Mouse (Mus musculus) liver, embryonic 15.5 days (tissue): ENCODE results near the gene Ino80b. TPM values are rescaled to one million over a fixed set of nuclear protein-coding genes. Genes with fewer than 3 reads are reported as not detected.

Experiments
- ATAC-seq: fragments of 200-750 bp; cut with Nextera tagmentation; 2 replicates; pipeline ENCODE4 v1.8.0; 2017; ENCODE audit warnings: moderate number of reproducible peaks, mild to moderate bottlenecking, moderate library complexity; ENCODE audit not compliant: insufficient read depth
- H3K27ac ChIP-seq: fragments of 300-500 bp; sonication (generic); replicated peaks from 2 replicates; pipeline ENCODE4 v1.5.1; 2015; ENCODE audit warnings: mild to moderate bottlenecking, inconsistent platforms
- H3K27me3 ChIP-seq: fragments of 300-500 bp; sonication (generic); 2 replicates; pipeline ENCODE4 v1.6.1; 2015; ENCODE audit warnings: mild to moderate bottlenecking, inconsistent platforms
- H3K36me3 ChIP-seq: fragments of 300-500 bp; sonication (generic); replicated peaks from 2 replicates; pipeline ENCODE4 v1.6.1; 2015; ENCODE audit warnings: moderate library complexity, mild to moderate bottlenecking, inconsistent platforms
- H3K4me1 ChIP-seq: fragments of 300-500 bp; sonication (generic); replicated peaks from 2 replicates; pipeline ENCODE4 v1.6.1; 2015; ENCODE audit warnings: inconsistent platforms
- H3K4me2 ChIP-seq: fragments of 300-500 bp; sonication (generic); 2 replicates; pipeline ENCODE4 v1.6.1; 2015; ENCODE audit warnings: moderate library complexity, mild to moderate bottlenecking, inconsistent platforms
- H3K4me3 ChIP-seq: fragments of 300-500 bp; sonication (generic); replicated peaks from 2 replicates; pipeline ENCODE4 v1.5.1; 2015; ENCODE audit warnings: mild to moderate bottlenecking, inconsistent platforms
- H3K9ac ChIP-seq: fragments of 300-500 bp; sonication (generic); 2 replicates; pipeline ENCODE4 v1.6.1; 2015; ENCODE audit warnings: moderate library complexity, mild to moderate bottlenecking, inconsistent platforms
- H3K9me3 ChIP-seq: fragments of 300-500 bp; sonication (generic); replicated peaks from 2 replicates; pipeline ENCODE4 v1.6.1; 2016; ENCODE audit warnings: inconsistent platforms
- WGBS: fragments of 180-500 bp; shearing (Covaris S2); methylation state at CpG from one replicate; pipeline ENCODE4 v1.1.7; 2015; ENCODE audit warnings: mixed read lengths; ENCODE audit not compliant: insufficient replicate concordance; 5-methylcytosine and 5-hydroxymethylcytosine counted together
- polyA plus RNA-seq: library from polyadenylated mRNA; unstranded; fragments of >200 nt; fragmentation: Nextera tagmentation; extraction: Ambion mirVana; gene quantifications from 2 replicates; pipeline ENCODE4 v1.2.1, GENCODE M21; 2015

The Ino80b gene
- polyA plus RNA-seq, 1 experiment from 2014 or later, result 5.3 TPM

DNA sequence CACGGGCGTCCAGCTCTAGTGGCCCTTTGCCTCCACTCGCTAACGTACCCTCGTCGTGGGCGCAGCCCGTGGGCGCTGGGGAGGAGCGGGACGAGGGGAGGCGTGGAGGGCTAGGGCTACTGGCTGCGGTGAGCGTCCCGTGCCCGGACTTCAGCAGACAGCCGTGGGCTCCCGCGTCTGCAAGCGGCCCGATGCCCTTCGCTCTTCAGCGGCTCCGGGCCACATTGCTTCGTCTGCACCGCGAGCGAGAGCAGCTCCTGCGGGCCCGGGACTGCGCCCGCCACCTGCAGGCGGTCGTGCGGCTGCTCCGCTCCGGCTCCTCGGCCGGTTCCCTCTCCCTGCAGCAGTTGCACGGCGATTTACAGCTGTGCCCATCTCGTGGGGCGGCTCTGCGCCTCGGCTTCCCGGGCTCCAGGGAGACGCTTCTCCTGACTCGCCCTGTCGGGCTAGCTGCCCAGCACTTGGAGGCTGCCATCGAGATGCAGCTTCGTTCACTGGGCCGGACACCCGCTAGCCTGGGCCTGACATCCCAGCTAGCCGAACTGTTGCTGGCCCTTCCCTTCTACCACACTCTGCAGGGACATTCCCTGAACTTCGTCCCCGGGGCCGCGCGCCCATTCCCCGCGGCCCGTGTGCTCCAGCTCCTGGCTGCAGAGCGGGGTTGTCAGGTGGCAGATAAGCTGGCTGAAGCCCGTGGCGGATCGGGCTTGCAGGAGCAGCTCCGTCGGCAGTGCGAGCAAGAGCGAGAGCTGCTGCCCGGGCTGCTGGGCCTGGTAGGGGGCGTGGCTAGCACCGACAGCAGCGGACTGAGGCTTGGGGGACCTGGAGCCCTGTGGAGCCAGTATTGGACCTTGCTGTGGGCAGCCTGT, 23.3 kb downstream of the Ino80b start:
- peak overlapping the region; percentile 81 for H3K27ac ChIP-seq
- peaks cover 23% of the 10 kb centered on the region for H3K27me3 ChIP-seq
- ATAC-seq, result peak; percentile 76
- H3K9ac ChIP-seq, result peak overlapping the region; percentile 78
- peak overlapping the region; percentile 100 for H3K4me2 ChIP-seq
- H3K36me3 ChIP-seq, result peaks cover 15% of the 10 kb centered on the region; the same call in 1 of the 2 replicates
- no peaks in the 10 kb centered on the region for H3K9me3 ChIP-seq
- under 1% methylated on average over 74 of the region's 74 CpGs for WGBS
- peaks cover 29% of the 10 kb centered on the region for H3K4me1 ChIP-seq
- peak overlapping the region; percentile 73 for H3K4me3 ChIP-seq

DNA sequence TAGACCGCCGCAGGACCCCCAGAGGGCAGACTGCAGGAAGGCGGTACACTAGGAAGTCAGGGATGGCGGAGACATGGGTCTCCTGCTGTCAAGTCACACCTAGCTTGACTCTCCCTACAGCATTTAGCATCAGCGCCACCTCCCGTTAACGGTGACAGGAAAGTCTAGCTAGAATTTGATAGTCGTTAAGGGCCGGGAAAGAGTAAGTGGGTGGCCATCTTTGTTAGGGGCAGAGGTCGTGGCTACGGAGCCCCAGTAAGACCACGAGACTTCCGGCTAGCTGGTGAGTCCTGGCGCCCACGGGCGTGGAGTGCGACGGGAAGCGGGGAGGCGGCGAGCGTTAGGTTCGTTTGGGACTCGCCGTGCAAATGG, 23.9 kb downstream of the Ino80b start, which contains the start of the genes Ccdc142 and Gm42688:
TSS of gene Ccdc142 (plus strand) at position 286 of the 372 bp plus-strand sequence.
TSS of gene Gm42688 (plus strand) at position 302 of the 372 bp plus-strand sequence.
- 1% methylated on average over 25 of the region's 25 CpGs for WGBS

DNA sequence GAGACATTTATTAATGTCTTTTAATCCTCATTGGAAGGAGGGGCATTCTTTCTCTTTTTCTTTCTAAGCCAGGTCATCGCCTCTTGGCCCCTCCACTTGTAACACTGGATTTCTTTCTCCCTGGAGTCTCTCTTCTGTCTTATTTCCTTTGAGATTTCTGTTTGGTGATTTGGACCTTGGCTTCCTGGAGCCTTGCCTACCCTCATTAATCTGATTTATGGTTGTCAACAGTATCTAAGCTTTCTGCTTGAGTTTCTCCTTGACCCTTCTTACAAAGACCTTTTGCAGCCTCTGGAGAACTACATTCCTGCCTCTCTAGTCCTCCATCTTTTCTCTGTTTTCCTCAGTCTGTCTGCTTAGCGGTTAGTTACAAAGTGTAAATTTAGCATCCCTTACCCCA, 26.8 kb downstream of the Ino80b start:
- peaks cover 46% of the 10 kb centered on the region for H3K27me3 ChIP-seq
- H3K4me1 ChIP-seq, result peaks cover 26% of the 10 kb centered on the region
- H3K27ac ChIP-seq, result no peak overlapping the region
- H3K4me3 ChIP-seq, result no peak overlapping the region
- no peak overlapping the region for H3K4me2 ChIP-seq
- no peaks in the 10 kb centered on the region for H3K9me3 ChIP-seq
- no peak overlapping the region for H3K9ac ChIP-seq
- peaks cover 1% of the 10 kb centered on the region; the same call in 1 of the 2 replicates for H3K36me3 ChIP-seq
- WGBS, result 70% methylated on average over 2 of the region's 2 CpGs
- ATAC-seq, result no peak

More for the DNA sequence above, 23.9 kb downstream of the Ino80b start, which contains the start of the genes Ccdc142 and Gm42688:
- ATAC-seq, result peak; percentile 79
- peaks cover 29% of the 10 kb centered on the region for H3K4me1 ChIP-seq
- peak within 1 kb of the TSS; percentile 81 for H3K27ac ChIP-seq
- H3K4me2 ChIP-seq, result peak within 1 kb of the TSS; percentile 100
- peaks cover 11% of the 10 kb centered on the region; the same call in 1 of the 2 replicates for H3K36me3 ChIP-seq
- peak within 1 kb of the TSS; percentile 78 for H3K9ac ChIP-seq
- H3K9me3 ChIP-seq, result no peaks in the 10 kb centered on the region
- peak within 1 kb of the TSS; percentile 73 for H3K4me3 ChIP-seq
- peaks cover 26% of the 10 kb centered on the region for H3K27me3 ChIP-seq

DNA sequence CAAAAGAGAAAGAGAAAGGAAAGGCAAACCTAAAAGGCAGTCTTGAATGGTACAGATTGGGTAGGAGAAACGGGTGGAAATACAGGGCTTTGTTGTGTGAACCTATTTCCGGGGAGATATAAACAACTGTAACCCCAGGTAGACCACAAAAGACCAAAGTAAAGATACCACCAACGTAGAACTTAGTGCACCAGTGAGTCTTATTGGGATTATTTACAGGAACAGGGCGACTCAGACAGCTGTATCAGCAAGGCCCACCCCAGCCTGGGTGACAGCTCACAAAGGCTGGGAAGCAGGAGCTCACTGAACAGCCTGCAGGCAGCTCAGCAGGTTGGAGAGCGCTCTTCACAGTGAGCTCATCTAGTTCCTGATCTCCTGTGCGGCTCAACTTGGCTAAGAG, 29.3 kb downstream of the Ino80b start:
- Histone ChIP-seq H3K4me3 (no peak overlapping the region), H3K27me3 (peaks cover 67% of the 10 kb centered on the region), H3K4me1 (peaks cover 4% of the 10 kb centered on the region), H3K27ac (no peak overlapping the region), H3K9ac (no peak overlapping the region), H3K9me3 (no peaks in the 10 kb centered on the region), H3K4me2 (no peak overlapping the region), H3K36me3 (no peaks in the 10 kb centered on the region)
- 37% methylated on average over 6 of the region's 6 CpGs for WGBS
- no peak for ATAC-seq

DNA sequence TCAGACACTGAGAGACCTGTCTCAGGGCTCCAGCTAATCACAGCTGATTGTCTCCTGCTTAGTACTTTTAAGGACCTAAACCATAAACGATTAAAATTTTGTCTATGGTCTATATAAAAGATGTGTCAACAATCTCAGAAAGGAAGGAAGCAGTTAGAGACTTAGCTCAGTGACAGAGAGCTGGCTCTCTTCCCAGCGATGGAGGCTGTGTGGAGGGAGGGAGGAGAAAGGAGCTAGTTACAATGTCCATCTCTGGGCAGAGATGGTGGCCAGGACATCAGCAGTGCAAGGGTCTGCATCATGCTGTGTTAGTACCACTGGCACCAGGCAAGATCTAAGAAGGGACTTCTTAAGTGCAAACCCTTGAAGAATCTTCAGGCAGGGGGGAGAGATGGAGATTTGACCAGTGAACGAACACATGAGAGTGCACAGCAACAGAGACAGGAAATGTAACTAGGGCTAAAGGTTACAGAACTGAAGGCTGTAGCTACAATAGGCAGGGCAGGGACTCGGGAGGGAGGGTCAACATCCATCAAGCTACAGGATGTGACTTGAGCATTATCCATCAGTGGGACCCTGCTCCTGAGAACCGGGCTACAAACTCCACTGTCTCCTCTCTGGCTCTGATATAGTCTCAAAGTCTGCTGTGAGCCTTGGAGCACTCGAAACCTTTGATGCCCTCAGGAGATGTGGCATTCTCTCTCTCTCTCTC, 32.7 kb downstream of the Ino80b start:
- Histone ChIP-seq H3K27me3 (peaks cover 84% of the 10 kb centered on the region), H3K27ac (no peak overlapping the region), H3K36me3 (no peaks in the 10 kb centered on the region), H3K9ac (no peak overlapping the region), H3K4me1 (peaks cover 3% of the 10 kb centered on the region; the same call in 1 of the 2 replicates), H3K9me3 (no peaks in the 10 kb centered on the region), H3K4me2 (no peak overlapping the region), H3K4me3 (no peak overlapping the region)
- ATAC-seq, result no peak
- 15% methylated on average over 6 of the region's 6 CpGs for WGBS

DNA sequence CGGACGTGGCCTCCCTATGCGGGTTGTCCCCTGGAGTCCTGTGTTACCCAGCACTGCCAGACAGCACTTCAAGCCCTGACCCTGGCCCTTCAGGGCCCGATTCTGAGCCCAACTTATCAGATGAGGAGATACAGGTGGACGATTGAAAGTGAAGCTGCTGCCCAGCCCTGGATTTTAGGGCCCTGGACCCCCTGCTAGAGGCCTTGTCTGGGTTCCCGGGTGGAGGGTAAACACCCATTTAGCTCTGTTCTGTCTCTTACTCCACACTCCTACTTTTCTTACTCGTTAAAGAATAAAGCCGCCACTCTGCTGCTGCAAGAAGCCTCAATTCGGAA, 37.3 kb downstream of the Ino80b start:
- Histone ChIP-seq H3K9ac (no peak overlapping the region), H3K27ac (no peak overlapping the region), H3K9me3 (no peaks in the 10 kb centered on the region), H3K4me2 (peak overlapping the region; percentile 44; the same call in 1 of the 2 replicates), H3K4me3 (peak overlapping the region; percentile 17; the same call in 1 of the 2 replicates), H3K27me3 (peaks cover 98% of the 10 kb centered on the region), H3K36me3 (no peaks in the 10 kb centered on the region), H3K4me1 (peaks cover 12% of the 10 kb centered on the region; the same call in 1 of the 2 replicates)
- WGBS, result 16% methylated on average over 9 of the region's 9 CpGs
- no peak for ATAC-seq

DNA sequence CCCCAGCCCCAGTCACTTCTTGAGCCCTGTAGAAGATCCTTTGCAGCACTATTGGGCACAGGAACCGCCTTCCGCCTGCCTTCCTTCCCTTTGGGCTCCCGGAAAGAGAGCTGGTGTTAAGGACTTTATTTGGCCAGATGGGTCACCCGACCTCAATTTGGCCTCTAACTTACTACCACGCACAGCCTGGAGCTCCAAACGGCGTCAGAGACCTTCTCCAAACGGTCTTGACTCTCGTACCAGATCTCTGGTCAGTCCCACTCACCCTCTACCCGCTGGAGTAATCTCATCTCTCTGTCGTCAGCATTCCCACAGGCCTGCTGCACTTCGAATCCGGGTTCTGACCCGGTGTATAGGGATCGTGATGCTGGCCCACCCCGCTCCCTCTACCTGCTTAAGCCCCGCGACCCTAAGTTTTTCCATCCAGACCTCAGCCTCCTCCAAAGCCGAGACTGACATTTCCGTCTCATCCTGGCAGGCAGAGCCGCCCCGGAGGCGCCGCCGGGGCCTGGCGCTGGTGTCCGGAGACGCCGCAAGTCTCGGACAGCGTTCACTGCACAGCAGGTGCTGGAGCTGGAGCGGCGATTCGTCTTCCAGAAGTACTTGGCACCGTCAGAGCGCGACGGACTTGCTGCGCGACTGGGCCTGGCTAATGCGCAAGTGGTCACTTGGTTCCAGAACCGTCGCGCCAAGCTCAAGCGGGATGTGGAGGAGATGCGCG, 37.9 kb downstream of the Ino80b start:
- 4% methylated on average over 47 of the region's 47 CpGs for WGBS
- Histone ChIP-seq H3K9ac (no peak overlapping the region), H3K9me3 (no peaks in the 10 kb centered on the region), H3K4me3 (peak overlapping the region; percentile 17; the same call in 1 of the 2 replicates), H3K4me1 (peaks cover 12% of the 10 kb centered on the region; the same call in 1 of the 2 replicates), H3K4me2 (peak overlapping the region; percentile 44), H3K27me3 (peaks cover 98% of the 10 kb centered on the region), H3K27ac (no peak overlapping the region), H3K36me3 (no peaks in the 10 kb centered on the region)
- no peak for ATAC-seq

DNA sequence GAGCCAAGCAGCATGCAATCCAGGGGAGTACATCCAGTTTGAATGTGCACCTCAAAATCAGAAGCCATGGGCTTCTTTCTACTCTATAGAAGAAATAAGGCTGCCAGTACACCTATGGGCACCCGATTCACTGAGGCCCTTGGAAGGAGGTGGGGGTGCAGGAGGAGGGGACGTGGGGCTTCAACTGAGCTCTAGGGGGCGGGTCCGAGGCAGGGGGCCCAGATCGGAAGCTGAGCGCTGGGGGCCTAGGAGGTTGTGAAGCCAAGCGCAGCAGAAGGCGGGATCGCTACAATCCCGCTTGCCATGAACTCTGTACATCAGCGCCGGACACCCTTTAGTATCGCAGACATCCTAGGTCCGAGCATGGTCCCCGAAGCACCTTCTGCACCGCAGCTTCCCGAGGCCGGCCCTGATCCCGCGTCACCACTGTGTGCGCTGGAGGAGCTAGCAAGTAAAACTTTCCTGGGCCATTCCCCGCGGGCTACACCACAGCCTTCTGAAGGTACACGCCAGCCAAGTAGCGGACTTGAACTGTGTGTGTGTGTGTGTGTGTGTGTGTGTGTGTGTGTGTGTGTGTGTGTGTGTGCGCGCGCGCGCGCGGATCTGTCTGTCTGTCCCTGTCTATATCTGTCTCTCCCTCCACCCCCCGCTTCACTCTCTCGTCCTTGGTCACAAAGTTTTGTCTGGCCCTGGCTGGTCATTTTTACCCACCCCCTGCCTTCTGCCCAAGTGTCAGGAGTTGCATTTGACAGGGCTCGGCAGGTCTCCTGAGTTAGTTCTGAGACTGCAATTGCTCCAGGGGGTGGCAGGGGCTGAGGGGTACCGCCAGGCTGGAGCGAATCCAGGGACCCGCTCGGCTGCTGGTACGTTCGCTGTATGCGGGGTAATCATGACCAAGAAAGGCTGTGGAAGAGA, 38.9 kb downstream of the Ino80b start, which contains the start of gene Lbx2:
TSS of gene Lbx2 (plus strand) at position 247 of the 915 bp plus-strand sequence.
- no peak within 1 kb of the TSS for H3K9ac ChIP-seq
- no peak within 1 kb of the TSS for H3K27ac ChIP-seq
- no peak for ATAC-seq
- peaks cover 92% of the 10 kb centered on the region for H3K27me3 ChIP-seq
- peak within 1 kb of the TSS; percentile 44 for H3K4me2 ChIP-seq
- 4% methylated on average over 42 of the region's 42 CpGs for WGBS
- H3K4me1 ChIP-seq, result peaks cover 12% of the 10 kb centered on the region; the same call in 1 of the 2 replicates
- H3K9me3 ChIP-seq, result no peaks in the 10 kb centered on the region
- H3K36me3 ChIP-seq, result peaks cover 6% of the 10 kb centered on the region; the same call in 1 of the 2 replicates
- H3K4me3 ChIP-seq, result 0 out of 2 replicates have a peak within 1 kb of the TSS, but pooled peaks have one; percentile 17

DNA sequence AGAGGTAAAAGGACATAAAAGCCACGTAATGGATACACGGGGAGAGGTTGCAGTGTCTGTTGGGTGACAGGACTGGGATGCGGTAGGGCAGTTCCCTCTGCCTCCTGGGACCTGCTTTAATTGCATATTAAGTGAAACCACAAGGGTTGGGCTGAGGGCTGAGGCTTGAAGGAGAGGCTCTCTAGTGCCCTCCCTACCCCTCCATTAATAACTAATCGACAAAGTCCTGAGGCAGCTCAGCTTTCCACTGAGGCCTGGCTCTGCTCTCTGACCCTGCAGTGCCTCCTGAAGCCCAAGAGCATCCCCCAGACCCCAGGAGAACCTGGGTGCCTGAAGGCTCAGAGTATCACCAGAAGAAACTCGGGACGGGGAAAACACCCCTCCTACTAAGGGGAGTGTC, 40.8 kb downstream of the Ino80b start:
- no peak overlapping the region for H3K9ac ChIP-seq
- WGBS, result 18% methylated on average over 6 of the region's 6 CpGs
- peaks cover 74% of the 10 kb centered on the region for H3K27me3 ChIP-seq
- peaks cover 24% of the 10 kb centered on the region for H3K36me3 ChIP-seq
- no peaks in the 10 kb centered on the region for H3K9me3 ChIP-seq
- H3K4me1 ChIP-seq, result peaks cover 24% of the 10 kb centered on the region
- H3K4me3 ChIP-seq, result no peak overlapping the region
- no peak overlapping the region for H3K4me2 ChIP-seq
- no peak overlapping the region for H3K27ac ChIP-seq
- ATAC-seq, result no peak

DNA sequence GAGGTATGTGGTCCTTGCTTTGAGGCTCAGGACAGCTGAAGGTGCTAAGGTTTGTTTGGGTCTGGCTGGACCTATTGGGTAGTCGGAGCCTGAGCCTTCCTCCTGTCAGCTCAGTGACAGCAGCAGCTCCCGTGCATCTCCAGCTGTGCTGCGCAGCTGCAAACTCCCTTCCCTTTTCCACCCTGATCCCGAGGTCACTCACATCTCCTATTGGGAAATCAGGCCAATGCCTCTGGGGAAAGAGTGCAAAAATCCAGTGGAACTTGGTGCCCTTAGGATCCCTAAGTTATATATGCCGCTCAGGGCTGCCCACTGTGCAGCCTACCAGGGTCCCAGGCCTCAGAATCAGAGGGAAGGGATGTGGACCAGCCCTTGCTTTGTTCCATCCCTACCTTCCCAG, 41.7 kb downstream of the Ino80b start:
- no peak overlapping the region for H3K27ac ChIP-seq
- no peaks in the 10 kb centered on the region for H3K9me3 ChIP-seq
- no peak overlapping the region for H3K9ac ChIP-seq
- H3K27me3 ChIP-seq, result peaks cover 64% of the 10 kb centered on the region
- ATAC-seq, result no peak
- H3K4me3 ChIP-seq, result no peak overlapping the region
- no peak overlapping the region for H3K4me2 ChIP-seq
- peaks cover 34% of the 10 kb centered on the region for H3K4me1 ChIP-seq
- 39% methylated on average over 5 of the region's 5 CpGs for WGBS
- H3K36me3 ChIP-seq, result peaks cover 25% of the 10 kb centered on the region
